Mouse (Mus musculus) T-helper 1 cell (primary cell): Measurements from ENCODE around the gene Fam131c.

ENCODE experiments used
- in situ Hi-C: fragments of 300-600 bp; cut with MboI, MseI; formaldehyde crosslinking; loops from one replicate; pipeline ENCODE4 v1.15.1; 2025; ENCODE audit warnings: high pct_unique_total_duplicates

The Fam131c gene

DNA sequence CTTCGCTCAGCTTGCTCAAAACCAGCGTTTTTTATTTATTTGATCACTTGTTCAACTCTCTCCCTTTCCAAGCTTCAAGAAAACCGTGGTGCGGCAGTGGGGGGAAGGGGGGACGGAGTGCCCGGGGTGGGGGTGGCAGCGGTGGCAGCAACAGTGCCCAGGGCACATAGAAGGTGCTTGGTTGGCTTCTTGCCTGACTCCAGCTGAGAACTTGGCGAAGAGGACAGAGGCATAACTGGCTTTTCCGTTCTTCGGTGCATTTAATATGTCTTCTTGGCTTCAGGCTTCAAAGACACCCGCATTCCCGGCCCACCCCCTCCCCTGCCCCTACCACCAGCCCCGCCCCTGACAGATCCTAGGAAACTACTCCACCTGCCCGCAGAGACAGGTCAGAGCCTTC is 64.6 kb downstream of the Fam131c start:
- in situ Hi-C loops: no loop called here

DNA sequence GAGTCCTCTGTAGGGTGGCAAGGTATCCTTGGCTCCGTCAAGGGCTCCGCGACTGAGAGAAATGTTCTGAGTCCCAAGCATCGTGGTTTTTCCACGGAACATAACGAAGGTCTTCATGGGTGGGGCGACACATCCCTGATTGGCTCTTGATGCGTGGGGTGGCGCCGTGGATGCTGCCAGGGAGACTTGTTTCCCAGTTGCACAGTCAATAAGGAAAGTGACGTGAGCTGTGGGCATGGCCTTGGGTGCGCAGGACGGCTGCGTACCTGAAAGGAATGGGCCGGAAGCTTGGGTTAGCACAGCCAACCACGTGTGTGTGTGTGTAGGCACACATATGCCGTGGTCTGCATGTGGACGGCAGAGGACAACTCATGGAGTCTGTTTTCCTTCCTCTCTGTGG is 65.2 kb downstream of the Fam131c start:
- in situ Hi-C loops: no loop called here
